Mouse (Mus musculus): ENCODE results near the gene Ccdc43. TPM values are rescaled to one million over a fixed set of nuclear protein-coding genes. Genes with fewer than 3 reads are reported as not detected.

Gene Ccdc43
- total and polyA plus RNA-seq, 2 experiments from 2014 or later: 20.8 to 25.5 TPM

DNA sequence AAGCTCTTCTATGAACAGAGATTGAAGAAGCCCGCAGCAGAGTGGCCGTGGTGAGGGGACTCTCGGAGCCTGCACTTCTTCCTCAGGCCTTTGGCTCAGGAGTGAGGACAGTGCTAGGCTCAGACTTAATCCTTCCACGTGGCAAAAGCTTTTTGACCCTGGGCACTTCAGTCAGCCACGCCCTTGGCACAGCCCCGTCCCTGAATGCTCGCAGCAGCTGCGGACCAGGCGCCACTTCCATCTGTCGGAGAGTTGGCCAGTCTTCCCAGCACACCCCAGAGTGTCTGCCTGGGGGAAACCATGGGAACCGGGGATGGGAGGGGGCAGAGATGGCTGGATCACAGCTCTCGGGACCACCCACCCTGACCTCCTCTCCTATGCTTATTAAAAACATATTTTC, 60.7 kb downstream of the Ccdc43 start:
- DNase-seq (ENCODE audit: low spot score) (no peak), ATAC-seq (ENCODE audit: insufficient read depth, low read depth) (peak; percentile 34; the same call in 1 of the 2 replicates)
- Histone ChIP-seq H3K9ac (replicated peaks; ENCODE audit: low read depth, low read length) (no peak overlapping the region), H3K4me3 (ENCODE audit: low read depth, low read length) (no peak overlapping the region), H3K4me2 (ENCODE audit: low read depth, low read length) (no peak overlapping the region), H3K4me1 (ENCODE audit: control insufficient read depth, insufficient read depth) (peaks cover 8% of the 10 kb centered on the region; the same call in 1 of the 2 replicates), H3K27me3 (ENCODE audit: control insufficient read depth, insufficient read depth, low read length) (no peaks in the 10 kb centered on the region), H3K9me3 (replicated peaks; ENCODE audit: control insufficient read depth, low read length) (no peaks in the 10 kb centered on the region), H3K27ac (ENCODE audit: low read depth) (no peak overlapping the region), H3K36me3 (replicated peaks; ENCODE audit: control insufficient read depth, insufficient read depth, low read length) (no peaks in the 10 kb centered on the region)
- no peak for TF ChIP-seq EP300 (IDR thresholded peaks at IDR 0.05; ENCODE audit: low read depth)
- no peak for TF ChIP-seq CTCF (IDR thresholded peaks at IDR 0.05; ENCODE audit: low read depth)
- WGBS: 34% methylated on average over 12 of the region's 12 CpGs

Small RNA genes within 50 kb of the gene (microRNA-seq; reads per million reads assigned to microRNA genes)
- gene Gm22920: not detected

Other genes starting within 250 kb of the Ccdc43 start
- 4.3 and 4.8 TPM in 2 replicates for gene Itga2b, start 227.7 kb downstream of the Ccdc43 start, total RNA-seq (2014; rRNA removed; ENCODE audit: low replicate concordance)
- gene Itga2b, start 227.7 kb downstream of the Ccdc43 start, polyA plus RNA-seq (2015; fragmentation: Nextera tagmentation; extraction: Ambion mirVana): 5.4 and 5.6 TPM in 2 replicates
- gene Gpatch8, start 141.4 kb downstream of the Ccdc43 start, total RNA-seq (2014; rRNA removed; ENCODE audit: low replicate concordance): 13.5 and 40.8 TPM in 2 replicates
- gene Gpatch8, start 141.4 kb downstream of the Ccdc43 start, polyA plus RNA-seq (2015; fragmentation: Nextera tagmentation; extraction: Ambion mirVana): 23.2 and 25.8 TPM in 2 replicates
- gene Gm11627, start 118.3 kb downstream of the Ccdc43 start, total RNA-seq (2014; rRNA removed; ENCODE audit: low replicate concordance): 7.9 TPM in 1 of 2 replicates, not detected in the other
- gene Gm11627, start 118.3 kb downstream of the Ccdc43 start, polyA plus RNA-seq (2015; fragmentation: Nextera tagmentation; extraction: Ambion mirVana): 9.2 and 12.0 TPM in 2 replicates
- gene Fzd2, start 93.4 kb downstream of the Ccdc43 start, total RNA-seq (2014; rRNA removed; ENCODE audit: low replicate concordance): 38.1 and 47.1 TPM in 2 replicates
- 6.5 and 7.0 TPM in 2 replicates for gene Fzd2, start 93.4 kb downstream of the Ccdc43 start, polyA plus RNA-seq (2015; fragmentation: Nextera tagmentation; extraction: Ambion mirVana)
- 0.04 TPM in 1 of 2 replicates, not detected in the other for gene Meioc, start 34.1 kb downstream of the Ccdc43 start, total RNA-seq (2014; rRNA removed; ENCODE audit: low replicate concordance)
- 0.12 and 0.15 TPM in 2 replicates for gene Meioc, start 34.1 kb downstream of the Ccdc43 start, polyA plus RNA-seq (2015; fragmentation: Nextera tagmentation; extraction: Ambion mirVana)
- 7.4 and 13.6 TPM in 2 replicates for gene Adam11, start 63.7 kb upstream of the Ccdc43 start, total RNA-seq (2014; rRNA removed; ENCODE audit: low replicate concordance)
- 3.2 and 3.4 TPM in 2 replicates for gene Adam11, start 63.7 kb upstream of the Ccdc43 start, polyA plus RNA-seq (2015; fragmentation: Nextera tagmentation; extraction: Ambion mirVana)
- 19.2 and 29.4 TPM in 2 replicates for gene Gjc1, start 121.9 kb upstream of the Ccdc43 start, total RNA-seq (2014; rRNA removed; ENCODE audit: low replicate concordance)
- gene Gjc1, start 121.9 kb upstream of the Ccdc43 start, polyA plus RNA-seq (2015; fragmentation: Nextera tagmentation; extraction: Ambion mirVana): 41.1 and 42.7 TPM in 2 replicates
- 4.6 and 38.7 TPM in 2 replicates for gene Higd1b, start 138.1 kb upstream of the Ccdc43 start, total RNA-seq (2014; rRNA removed; ENCODE audit: low replicate concordance)
- 11.7 and 13.2 TPM in 2 replicates for gene Higd1b, start 138.1 kb upstream of the Ccdc43 start, polyA plus RNA-seq (2015; fragmentation: Nextera tagmentation; extraction: Ambion mirVana)
- 36.6 and 42.6 TPM in 2 replicates for gene Eftud2, start 183.2 kb upstream of the Ccdc43 start, total RNA-seq (2014; rRNA removed; ENCODE audit: low replicate concordance)
- gene Eftud2, start 183.2 kb upstream of the Ccdc43 start, polyA plus RNA-seq (2015; fragmentation: Nextera tagmentation; extraction: Ambion mirVana): 56.7 and 59.1 TPM in 2 replicates
- gene Ccdc103, start 183.4 kb upstream of the Ccdc43 start, total RNA-seq (2014; rRNA removed; ENCODE audit: low replicate concordance): not detected in 2 replicates
- gene Ccdc103, start 183.4 kb upstream of the Ccdc43 start, polyA plus RNA-seq (2015; fragmentation: Nextera tagmentation; extraction: Ambion mirVana): 0.66 and 0.75 TPM in 2 replicates
- not detected in 2 replicates for gene Fam187a, start 187.4 kb upstream of the Ccdc43 start, total RNA-seq (2014; rRNA removed; ENCODE audit: low replicate concordance)
- gene Fam187a, start 187.4 kb upstream of the Ccdc43 start, polyA plus RNA-seq (2015; fragmentation: Nextera tagmentation; extraction: Ambion mirVana): not detected in 2 replicates
- 0.46 TPM in 1 of 2 replicates, not detected in the other for gene Gfap, start 203.1 kb upstream of the Ccdc43 start, total RNA-seq (2014; rRNA removed; ENCODE audit: low replicate concordance)
- 0.04 and 0.10 TPM in 2 replicates for gene Gfap, start 203.1 kb upstream of the Ccdc43 start, polyA plus RNA-seq (2015; fragmentation: Nextera tagmentation; extraction: Ambion mirVana)
- gene Kif18b, start 227.3 kb upstream of the Ccdc43 start, total RNA-seq (2014; rRNA removed; ENCODE audit: low replicate concordance): 9.6 and 24.5 TPM in 2 replicates
- gene Kif18b, start 227.3 kb upstream of the Ccdc43 start, polyA plus RNA-seq (2015; fragmentation: Nextera tagmentation; extraction: Ambion mirVana): 1.2 and 1.3 TPM in 2 replicates
- 1.1 TPM in 1 of 2 replicates, not detected in the other for gene C1ql1, start 248.9 kb upstream of the Ccdc43 start, total RNA-seq (2014; rRNA removed; ENCODE audit: low replicate concordance)
- 0.10 TPM in 1 of 2 replicates, not detected in the other for gene C1ql1, start 248.9 kb upstream of the Ccdc43 start, polyA plus RNA-seq (2015; fragmentation: Nextera tagmentation; extraction: Ambion mirVana)

Data from heart, postnatal 0 days (tissue).